Mouse (Mus musculus) retina, adult 2 months (tissue): Measurements from ENCODE around the gene Unc13b.

ENCODE experiments used
- DNase-seq: peaks from one replicate; pipeline ENCODE4 v3.0.0-alpha.2; 2012; ENCODE audit warnings: low read depth, low spot score

Unc13b gene

DNA sequence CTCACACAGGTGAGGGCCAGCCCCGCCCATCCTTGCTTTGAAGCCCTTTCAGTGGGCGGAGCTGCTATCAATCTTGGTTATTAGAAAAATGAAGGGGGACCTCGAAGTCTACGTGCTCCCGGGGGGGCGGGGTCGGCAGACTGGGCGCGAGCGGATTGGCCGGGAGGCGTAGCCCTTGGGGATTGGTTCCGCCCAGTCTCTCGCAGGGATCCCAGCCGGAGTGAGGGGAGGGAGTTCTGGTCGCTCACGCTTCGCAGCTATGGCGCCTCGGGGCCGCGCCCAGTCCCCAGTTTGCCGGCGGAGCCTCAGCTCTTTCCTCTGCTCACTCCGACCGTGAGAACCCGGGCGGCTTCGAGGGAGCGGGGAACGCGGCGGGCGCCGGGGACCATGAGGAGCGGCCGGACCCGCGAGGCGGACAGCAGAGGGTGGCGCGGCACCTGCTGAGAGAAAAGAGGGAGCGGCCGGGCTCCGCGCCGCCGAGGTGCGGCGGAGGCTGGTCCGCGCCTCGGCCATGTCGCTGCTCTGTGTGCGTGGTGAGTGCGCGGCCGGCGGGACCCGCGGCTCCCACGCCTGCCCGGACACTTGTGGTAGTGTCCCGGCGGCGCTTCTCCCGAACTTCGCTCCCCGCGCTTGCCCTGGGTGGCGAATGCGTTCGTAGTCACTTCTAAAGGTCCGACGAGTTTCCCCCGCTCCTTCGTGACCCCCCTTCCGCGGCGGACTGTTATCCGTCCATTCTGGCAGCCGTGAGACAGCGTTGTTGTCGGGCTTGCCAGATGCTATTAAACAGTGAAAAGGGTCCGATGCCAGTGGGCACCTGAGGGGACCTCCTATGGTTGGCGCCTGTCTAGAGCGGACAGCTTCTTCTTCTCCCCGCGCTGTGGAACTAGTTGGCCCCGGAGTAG, at the start of gene Unc13b:
Gene Unc13b (plus strand): TSS at position 201 of the 902 bp plus-strand sequence.
- DNase-seq = peak; percentile 86

DNA sequence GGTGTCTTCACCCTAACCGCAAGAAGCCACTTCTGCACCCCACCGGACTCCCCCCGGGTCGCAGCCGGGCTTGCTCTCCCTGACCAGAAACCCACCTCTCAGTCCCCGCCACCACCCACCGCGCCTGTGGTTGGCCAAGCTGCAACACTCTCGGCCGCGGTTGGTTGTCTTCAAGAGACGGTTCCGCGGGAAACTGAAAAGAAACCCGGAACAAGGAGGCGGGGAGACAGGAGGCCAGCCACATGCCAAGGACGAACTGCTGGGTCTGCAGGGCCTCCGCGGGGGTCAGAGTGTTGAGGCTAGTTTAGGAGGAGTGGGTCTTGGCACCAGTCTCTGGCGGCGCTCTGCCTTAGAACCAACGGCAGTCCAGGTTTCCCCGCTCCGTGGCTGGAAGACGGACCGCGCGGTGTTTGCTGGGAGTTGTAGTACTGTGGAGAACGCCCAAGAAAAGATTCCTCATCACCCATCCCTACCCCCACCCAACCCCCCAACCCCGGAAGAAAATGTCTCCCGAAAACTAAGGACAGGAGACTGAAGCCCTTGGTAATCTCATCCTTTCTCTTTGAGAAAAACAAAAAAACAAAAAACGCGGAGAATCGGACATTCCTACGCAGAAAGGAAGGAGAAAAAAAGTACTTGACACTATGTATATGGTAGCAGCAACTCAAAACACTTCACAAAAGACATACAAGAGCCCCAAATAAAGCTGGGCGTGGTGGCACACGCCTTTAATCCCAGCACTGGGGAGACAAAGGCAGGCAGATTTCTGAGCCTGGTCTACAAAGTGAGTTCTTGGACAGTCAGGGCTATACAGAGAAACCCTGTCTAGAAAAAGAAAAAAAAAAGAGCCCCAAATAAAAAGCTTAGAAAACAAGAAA, 48.4 kb upstream of the Unc13b start, which contains the start of gene Fancg:
Gene Fancg (minus strand): TSS at position 346 of the 878 bp plus-strand sequence.
- no peak for DNase-seq

DNA sequence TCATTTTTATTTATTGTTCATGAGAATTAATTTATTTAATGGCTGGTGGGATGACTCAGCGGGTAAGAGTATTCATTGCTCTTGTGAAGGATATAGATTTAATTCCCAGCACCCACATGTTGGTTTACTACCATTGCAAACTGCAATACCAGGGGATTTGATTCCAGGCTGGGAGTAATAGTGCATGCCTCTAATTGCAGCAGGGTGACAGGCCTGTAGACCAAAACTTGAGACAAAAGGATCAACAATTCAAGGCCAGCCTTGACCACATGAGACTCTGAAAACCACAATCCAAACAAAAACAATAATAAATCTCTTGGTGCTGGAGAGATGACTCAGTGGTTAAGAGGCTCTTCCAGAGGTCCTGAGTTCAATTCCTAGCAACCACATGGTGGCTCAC, 46.7 kb upstream of the Unc13b start:
- DNase-seq = no peak

DNA sequence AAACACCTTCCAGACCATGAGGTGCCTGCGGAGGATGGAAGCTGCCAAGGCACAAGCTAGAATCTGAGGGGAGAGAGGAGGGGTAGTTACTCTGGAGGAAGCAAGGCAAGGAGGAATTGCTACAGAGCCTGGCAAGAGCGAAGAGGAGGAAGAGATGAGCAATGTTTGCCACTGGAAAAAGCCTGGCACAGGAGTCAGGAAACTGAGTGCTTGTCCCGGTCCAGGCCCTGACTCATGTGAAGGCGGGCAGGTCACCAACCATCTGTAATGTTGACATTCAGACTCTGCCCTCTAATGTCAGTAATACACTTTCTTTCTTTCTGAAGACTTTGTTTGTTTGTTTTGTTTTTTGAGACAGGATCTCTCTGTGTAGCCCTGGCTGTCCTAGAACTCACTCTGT, 40.6 kb upstream of the Unc13b start:
- DNase-seq = no peak

DNA sequence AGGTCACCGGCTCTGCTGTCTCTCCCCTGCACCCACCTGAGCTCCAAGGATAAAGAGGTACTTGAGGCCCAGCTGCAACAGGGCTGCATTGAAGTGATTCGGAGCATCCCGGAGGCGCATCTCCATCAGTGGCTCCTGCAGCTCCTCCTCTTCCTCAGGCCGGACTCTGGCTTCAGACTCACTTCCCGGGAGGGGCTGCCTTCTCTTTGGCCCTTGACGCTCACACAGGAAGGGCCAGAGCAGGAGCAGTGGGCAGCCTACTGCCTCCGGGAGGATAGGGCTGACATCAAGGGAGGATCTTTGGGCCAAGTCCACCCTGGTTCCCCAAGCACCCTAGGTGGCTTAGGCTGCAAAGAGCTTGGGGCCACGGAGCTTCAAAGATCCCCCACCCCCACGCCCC, 39.6 kb upstream of the Unc13b start:
- DNase-seq = no peak

DNA sequence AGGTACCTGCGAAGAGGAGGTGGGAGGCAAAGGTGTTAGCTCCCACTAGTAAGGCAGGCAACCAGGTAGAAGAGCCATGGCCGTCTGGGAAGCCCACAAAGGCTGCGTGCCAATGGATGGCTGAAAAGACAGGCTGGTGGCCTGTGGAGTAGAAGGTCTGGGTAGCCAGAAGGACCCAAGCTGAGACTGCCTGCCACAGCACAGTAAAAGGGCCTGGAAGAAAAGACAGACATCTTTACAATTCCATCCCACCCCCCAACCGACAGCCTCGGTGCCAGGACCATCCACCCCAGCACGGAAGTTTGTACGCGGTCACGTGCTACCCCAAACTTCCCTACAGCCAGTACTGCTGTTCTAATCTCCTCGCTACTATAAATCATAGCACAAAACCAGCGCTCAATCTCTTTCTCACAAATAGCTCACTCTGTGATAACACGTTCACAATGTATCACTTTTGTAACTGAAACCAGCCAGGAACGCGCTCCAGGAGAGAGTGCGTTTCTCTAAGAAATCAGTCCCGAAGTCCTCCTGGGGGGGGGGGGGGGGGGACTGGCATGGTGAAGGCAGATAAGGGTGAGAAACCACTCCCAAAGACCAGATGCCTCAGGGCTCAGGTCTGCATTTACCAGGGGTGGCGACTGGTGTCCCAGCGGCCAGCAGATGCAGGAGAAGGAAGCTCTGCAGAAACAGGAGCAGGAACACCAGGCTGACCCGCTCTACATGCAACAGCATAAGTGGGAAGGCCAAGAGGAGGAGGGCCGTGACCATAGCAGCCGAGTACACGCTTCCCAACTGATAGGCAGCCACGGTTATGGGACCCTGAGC, 38.9 kb upstream of the Unc13b start:
- no peak for DNase-seq

DNA sequence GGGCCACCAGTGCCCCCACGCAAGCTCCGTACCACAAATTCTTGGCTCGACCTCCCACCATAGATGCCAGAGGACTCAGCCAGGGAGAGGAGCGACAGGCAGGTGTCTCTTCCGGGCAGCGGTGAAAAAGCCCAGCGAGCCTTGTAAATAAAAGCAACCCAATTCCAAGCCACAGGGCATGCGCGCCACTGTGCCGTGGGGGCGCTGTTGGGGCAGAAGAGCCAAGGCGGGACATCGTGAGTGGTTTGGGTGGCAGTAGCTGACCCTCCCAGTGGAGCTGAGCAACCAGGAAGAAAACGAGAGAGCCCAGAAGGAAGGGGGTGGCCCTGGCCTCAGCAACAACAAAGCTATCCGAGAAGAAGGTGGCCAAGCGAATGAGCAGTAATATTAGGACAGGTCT, 37.9 kb upstream of the Unc13b start:
- no peak for DNase-seq

DNA sequence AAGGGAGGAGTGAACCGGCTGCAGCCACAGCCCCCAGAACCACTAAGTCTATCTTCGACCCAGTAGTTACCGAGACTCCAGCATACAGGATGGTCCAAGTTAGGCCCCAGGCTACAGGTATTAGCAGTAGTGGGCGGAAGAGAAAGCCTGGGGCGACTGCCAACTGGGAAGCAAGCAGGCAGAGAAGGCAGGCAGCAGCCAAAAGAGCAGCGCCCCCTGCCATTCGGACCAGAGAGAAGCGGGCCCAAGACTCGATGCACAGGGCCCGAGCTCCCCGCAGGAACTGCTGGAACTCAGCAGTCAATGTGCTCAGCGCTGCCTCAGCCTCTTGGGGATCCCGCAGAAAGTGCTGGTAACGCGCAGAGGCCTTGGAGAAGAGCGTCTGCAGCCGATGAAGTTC, 37.4 kb upstream of the Unc13b start:
- no peak for DNase-seq

DNA sequence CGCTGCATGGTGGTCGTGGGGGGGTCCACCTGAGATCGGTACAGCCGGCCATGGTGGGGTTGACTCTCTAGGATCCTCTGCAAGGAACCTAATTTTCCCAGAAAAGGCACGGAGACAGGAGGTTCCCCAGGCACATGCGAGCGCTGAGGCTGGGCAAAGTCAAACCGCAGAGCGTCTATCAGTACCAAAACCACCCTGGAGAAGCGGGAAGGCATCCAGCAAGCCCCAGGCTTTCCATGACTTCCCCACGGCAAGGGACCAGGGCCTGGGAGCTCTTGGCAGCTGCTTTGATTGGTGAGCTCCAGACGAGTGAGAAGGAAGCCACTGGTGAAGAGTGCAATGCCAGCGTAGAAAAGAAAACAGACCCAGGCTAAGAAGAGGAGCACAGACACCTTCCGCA, 34.1 kb upstream of the Unc13b start:
- no peak for DNase-seq

DNA sequence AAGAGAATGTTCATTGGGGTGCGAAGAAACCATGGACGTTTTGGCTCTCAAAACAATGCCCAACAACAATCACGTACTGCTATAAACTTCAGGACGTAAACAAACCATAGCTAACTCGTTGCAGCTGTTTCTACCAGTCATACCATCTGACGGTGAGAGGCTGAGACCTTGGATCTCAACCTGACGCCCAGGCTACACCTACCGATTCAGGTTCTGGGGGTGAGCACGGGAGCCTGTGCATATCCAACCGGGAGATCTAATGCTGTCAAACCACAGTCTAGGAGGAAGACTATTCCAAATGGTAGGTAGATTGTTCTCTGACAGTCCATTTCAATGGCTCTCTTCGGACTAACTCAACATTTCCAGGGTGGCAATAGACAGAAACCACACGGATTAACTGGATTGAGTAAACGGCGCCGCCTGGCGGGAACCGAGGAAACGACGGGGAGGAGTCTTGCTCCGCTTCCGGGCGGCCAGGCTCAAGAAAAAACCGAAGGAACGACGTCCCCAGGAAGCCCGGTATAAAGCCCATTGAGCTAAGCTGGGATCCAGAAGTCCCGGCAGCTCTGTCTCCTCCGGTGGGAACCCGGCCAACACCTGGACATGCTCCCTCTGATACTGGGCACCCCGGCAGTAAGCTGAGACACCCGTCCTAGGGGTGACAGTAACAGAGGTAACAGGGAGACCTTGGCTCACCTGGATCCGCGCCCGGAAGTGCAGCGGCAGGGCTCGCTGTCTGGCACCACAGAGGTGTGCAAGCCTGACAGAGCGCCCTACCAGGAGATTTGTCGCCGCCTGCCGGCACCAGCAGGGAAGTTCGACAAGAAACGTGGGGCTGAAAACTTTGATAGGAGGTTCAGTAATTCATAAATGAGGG, 33.4 kb upstream of the Unc13b start, which contains the start of gene Pigo:
Gene Pigo (minus strand): TSS at position 736 of the 877 bp plus-strand sequence.
- peak; percentile 82 for DNase-seq

DNA sequence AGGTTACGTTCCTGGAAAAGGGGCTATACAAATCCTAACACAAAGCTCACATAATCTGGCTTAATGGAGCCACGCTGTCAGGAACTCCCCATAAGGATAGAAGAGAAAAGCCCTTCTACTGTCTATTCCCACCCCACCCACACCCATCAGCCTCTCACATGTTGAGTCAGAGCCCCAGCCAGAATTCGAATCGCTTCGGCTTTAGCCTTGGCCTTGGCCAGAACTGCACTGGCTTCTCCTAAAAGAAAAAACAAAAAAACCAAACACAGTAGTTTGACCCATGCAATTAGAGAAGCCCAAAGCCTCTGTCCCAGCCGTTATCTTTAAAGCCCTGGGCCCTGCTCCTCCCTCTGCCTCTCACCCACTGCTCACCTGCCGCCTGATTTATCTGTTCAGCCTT, 29.6 kb upstream of the Unc13b start:
- no peak for DNase-seq

DNA sequence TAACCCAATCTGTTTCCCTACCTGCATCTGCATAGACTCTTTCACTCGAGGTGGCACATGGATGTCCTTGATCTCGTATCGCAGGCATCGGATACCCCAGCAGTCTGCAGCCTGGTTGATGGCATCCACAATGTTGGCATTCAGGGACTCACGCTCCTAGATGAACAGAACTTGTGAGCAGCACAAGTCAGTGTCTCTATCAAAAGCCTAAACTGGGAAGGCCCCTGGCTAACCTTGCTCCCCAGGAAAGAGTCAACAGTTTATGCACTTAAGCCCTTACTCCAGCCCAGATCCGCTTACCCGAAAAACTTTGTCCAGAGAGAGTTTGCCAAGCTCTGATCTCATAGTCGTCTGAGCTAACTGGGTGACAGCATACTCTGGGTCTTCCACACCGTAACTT, 29.0 kb upstream of the Unc13b start:
- no peak for DNase-seq

DNA sequence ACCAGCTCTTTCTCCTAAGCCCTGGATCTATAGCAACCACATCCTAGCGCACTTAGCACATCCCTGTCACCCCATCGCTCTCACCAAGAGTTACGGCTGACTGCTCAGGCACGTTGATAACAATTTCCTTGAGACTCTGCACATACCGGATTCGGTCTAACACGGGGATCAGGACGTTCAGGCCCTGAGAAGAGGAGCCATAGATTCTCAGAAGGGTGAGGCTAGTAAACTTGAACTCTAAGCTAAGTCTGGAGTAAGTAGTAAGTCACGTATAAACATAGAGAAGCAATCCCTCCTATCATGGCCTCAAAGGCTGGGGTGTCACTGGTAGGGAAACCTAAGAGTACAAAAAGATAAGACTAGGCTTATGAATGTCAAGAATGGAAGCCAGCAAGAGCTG, 28.4 kb upstream of the Unc13b start:
- no peak for DNase-seq

DNA sequence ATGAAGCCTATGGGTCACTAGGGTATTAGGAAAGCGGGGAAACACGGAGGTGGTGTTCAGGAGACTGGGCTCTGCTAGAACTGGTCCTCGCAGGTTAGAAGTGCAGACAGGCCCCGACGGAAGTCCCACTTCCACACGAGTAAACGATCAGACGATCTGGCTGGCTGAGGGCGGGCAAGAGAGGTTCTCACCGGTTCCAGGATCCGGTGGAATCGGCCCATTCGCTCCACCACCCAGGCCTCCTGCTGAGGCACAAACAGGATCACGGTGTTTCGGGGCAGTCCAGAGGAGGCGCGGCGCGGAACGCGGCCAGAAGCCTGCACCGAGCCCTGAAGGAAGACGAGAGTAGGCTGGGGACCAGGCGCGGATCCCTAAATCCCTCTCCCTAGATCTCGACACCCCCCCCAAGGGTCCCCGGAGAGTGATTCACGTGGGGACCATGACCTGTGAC, 27.9 kb upstream of the Unc13b start:
- DNase-seq = no peak

DNA sequence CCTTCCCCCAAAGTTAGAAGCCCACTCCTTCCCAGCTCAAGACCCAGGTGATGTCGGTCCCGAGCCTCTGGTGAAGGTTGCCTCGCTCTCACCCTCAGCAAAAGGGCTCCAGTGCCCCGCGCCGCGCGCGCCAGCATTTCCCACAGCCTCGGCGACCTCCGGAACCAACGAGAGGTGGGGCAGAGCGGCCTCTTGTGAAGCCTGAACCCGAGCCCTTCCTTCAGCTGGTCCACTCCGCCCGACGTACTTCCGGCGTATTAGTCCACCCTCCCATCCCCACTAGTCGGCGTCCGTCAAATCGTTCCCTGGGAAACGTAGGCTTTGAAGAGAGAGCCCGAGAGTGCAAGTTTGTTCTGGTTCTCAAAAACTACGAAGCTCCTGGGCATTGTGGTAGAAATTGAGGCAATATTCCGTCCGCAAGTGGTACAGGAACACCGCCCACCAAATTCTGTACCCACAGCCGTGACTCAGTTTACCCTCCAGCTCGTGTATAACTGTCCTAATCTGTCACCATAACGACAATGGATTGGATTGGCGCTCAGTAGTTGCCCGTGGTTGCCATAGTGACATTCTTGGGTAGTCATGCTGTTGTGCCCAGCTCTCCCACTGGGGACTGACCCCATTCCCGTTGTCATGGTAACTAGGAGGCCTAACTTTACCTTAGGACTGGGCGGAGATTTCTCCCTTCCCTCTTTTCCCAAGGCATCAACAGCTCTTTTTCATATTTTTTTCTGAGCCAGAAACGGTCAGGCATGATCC, 27.3 kb upstream of the Unc13b start, which contains the start of gene Stoml2:
Gene Stoml2 (minus strand): TSS at position 474 of the 759 bp plus-strand sequence.
- DNase-seq = peak; percentile 92

DNA sequence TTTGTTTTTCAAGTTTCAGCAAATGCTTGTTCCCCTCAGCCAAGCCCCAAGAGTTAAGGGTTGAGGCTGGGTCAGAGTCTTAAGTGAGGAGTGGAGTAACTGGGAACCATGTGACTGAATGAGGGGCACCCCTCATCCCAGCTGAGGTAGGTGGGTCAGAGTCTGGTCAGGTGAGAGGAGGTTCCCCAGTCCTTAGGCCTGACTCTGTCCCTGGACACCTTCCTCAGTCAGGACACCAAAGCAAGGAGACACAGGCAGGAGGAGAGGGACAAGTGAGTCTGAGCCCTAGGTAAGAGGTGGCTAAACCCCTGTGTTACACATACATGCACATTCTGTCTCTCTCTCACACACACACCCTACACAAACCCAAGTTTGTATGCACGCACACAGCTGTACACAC, 26.3 kb upstream of the Unc13b start:
- no peak for DNase-seq

DNA sequence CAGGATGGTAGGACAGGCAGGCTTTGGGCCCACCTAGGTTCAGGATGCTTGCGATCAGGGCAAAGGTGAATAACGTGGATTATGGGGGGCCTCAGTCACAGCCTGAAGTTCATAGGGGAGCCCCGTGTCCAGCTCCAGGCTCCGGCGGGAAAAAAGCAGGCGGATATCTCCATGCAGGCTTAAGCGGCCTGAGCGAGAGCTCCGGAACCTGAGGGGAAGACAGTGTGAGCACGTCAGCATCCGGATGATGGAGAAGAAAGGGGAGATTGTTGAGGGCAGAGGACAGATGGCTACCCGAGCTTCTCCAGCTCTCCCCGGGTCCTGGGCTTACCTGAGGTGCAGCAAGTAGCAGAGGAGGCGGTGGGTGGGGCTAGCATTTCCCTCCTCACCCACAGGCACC, 25.3 kb upstream of the Unc13b start:
- no peak for DNase-seq

DNA sequence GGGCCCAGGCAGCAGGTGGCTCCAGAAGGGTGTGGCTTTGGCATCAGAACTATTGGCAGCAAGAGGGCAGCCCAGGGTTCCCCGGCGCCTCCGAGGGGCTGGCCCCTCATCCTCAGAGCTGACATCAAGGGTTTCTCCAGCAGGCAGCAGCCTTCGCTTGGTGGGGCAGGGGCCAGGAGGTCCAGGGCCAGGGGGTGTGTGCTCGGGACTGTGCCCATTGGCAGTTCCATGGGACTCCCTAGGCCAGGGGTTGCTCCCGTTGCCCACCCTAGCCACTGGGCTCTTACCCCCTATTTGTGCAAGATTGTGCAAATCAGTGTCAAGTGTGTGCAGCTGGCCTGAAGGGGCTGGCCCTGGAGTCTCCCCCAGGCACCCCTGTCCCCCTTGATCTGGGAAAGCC, 22.9 kb upstream of the Unc13b start:
- DNase-seq = no peak

DNA sequence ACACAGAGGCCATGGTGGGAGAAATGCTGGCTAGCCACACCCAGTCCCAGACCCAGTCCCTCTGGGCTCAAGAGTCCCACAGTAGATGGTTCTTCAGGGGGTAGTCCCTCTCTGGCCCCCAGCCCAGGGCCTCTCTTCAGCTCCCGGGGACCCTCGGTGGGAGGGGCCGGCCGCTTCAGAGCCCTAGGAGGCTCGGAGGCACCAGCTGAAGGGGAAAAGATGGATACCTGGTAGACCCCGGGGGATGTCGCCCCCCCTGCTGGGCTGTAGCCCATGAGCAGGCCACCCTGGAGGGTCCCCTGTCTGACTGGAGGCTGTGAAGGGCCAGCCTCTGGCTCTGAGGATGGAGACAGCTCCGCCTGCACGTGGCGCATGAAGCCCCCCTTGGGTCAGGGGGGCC, 22.4 kb upstream of the Unc13b start:
- DNase-seq = no peak
